Mouse (Mus musculus) spleen, adult 18-20 months (tissue): ENCODE results near the gene Tbk1.

Experiments
- DNase-seq, 2 experiments: peaks; one replicate each; pipeline ENCODE4 v3.0.0; 2022; ENCODE audit warnings: mixed read lengths in 2 of 2

The Tbk1 gene

DNA sequence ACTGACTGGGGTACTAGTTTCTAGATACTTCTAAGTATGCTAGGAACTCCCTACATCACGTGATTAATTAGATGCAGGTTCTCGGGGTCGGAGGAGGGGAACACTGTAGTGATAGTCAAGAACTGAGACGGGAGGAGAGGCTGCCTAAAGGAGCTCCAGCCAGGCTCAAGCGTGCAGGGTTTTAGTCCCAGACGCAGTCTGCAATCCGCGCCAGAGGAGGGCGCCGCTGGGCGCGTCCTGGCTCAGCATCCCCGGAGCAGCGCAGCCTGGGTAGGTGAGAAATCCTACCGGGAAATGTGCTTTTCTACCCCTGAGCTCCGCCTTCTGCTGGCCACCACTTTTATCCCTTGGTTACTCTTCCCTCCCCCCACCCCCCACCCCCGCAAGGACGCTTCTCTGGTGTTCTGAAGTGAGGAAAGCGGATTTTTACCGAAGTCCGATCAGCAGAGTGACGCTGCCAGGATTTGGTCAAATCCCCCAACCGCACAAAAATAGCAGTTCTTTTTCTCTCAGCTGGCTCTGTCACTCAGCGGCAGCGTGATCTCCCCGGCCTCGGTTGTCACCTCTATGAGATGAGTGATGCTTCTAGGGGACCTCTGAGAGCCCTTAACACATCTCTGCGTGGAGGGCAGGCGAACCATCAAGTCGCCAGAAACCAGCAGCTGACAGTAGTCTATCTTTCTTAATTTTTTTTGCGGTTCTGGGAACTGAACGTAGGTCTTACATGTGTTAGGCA is 53.3 kb downstream of the Tbk1 start:
- DNase-seq, result peak in 1 of 2 experiments; percentile 45

DNA sequence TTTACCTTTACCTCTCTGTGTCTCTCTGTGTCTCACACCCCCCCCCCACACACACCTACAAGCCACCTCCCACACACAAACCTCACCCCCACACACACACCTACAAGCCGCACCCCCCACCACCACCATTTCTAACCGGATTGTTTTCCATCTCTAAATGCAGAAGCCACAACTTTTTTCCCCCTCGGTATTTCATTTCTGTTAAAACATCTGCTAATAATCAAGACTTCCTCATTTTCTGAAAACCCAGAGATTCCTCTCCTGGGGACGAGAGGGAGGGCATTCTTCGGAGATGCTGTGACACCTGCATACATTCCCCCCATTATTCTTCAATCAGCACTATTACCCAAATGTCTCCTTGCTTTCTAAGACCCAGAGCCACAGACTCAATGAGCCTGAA is 55.0 kb downstream of the Tbk1 start:
- DNase-seq, result no peak

DNA sequence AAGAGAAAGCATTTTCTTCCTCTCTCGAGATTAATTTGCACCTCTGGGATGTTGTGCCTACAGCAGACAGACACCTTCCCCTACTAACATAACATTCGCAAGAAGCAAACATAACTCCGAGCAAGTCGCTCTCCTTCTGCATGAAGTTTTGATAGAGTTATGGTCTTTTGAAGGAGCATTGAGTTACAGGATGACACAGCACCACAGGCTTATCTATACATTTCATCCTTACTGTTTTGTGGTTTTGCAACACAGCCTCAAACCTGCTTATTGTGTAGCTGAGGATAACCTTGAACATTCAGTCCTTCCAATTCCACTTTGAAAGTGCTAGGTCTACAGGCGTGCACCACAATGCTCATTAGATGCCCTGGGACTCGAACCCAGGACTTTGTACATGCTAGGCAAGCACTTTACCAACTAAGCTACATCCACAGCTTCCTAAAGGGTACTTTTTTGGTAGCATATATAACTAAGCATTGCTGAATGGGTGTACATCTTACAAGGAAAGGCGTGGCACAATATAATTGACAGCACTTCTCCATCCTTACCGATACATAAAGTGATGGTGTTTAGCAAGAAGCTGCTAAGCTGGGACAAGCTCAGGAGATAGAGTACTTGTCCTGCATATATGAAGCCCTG is 56.1 kb downstream of the Tbk1 start:
- no peak for DNase-seq

DNA sequence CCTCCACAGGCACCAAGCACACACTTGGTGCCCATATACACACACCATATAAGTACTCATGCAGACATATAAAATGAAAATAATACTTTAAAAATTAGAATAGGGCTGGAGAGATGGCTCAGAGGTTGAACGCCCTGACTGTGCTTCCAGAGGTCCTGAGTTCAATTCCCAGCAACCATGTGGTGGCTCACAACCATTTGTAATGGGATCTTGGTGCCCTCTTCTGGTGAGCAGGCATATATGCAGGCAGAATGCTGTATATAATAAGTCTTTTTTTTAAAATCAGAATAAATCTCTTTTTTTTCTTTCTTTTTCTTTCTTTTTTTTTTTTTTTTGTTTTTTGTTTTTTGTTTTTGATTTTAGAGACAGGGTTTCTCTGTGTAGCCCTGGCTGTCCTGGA is 57.3 kb downstream of the Tbk1 start:
- DNase-seq, result no peak

DNA sequence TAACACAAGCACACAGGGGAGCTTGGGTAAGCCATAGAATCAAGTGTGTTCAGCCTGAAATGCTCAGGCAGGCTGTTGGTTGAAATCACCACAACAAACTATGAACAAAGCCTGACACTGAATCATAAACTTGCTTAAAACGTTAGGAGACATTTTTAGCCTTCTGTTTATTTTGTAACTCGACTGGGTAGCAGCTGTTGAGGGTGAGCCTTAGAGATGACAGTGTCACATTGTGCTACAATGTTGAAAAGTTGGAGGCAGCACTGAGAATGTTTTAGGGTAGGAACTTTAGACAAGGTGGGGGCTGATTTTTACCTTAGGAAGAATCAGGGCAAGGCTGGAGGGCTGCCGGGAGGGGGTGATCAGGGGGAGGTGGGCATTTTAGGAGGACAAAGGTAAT is 58.1 kb downstream of the Tbk1 start:
- no peak for DNase-seq

GRCm38 (mm10) chr10:121527114-121527513 is 59.5 kb downstream of the Tbk1 start:
- no peak for DNase-seq

DNA sequence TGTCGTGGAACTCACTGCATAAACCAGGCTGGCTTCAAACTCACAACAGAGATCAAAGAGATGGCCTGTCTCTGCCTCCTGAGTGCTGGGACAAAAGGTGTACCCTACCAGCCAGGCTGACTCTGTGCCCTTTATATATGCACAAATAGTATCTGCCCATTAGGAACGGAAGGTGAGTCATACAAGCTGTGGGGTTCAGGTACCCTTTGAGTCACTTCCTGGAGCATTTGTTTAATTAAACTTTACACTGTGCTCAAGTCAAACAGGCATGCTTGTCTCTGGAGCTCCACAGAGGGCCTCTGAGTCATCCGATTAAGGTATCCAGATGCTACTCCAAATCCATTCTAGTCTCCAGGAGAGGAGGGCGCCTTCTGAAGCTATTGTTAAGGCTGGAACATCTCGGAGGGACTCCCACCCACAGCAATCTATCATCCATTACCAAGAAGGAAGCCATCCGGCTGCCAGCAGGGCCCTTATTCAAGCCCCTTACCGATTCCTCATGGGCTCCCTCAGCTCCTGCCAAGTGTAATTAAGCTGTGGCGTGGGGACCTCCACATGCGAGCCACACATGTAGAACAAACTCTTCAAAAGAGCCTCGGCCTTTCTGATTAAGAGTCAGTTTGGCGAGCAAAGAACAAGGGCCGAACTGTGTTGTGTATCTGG is 65.5 kb downstream of the Tbk1 start:
- DNase-seq, result no peak

DNA sequence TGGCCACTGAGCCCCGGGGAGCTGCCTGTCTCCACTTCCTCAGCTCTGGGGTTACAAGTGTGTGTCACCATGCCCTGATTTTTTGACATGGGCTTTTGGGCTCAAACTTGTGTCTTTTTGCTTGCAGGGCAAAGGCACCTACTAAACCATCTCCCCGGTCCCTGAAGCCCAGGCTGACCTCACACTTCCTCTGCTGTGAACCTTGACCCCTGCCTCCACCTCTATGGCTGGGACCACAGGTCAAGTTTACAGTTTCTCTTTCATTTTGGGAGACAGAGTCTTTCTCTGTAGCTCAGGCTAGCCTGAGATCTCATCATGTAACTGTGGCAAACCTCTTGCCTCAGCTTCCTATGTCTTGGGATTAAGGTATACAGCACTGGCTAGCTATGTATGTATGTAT is 66.9 kb downstream of the Tbk1 start:
- DNase-seq, result no peak

GRCm38 (mm10) chr10:121516008-121516600 is 70.5 kb downstream of the Tbk1 start:
- DNase-seq, result peak; percentile 65 to 87

DNA sequence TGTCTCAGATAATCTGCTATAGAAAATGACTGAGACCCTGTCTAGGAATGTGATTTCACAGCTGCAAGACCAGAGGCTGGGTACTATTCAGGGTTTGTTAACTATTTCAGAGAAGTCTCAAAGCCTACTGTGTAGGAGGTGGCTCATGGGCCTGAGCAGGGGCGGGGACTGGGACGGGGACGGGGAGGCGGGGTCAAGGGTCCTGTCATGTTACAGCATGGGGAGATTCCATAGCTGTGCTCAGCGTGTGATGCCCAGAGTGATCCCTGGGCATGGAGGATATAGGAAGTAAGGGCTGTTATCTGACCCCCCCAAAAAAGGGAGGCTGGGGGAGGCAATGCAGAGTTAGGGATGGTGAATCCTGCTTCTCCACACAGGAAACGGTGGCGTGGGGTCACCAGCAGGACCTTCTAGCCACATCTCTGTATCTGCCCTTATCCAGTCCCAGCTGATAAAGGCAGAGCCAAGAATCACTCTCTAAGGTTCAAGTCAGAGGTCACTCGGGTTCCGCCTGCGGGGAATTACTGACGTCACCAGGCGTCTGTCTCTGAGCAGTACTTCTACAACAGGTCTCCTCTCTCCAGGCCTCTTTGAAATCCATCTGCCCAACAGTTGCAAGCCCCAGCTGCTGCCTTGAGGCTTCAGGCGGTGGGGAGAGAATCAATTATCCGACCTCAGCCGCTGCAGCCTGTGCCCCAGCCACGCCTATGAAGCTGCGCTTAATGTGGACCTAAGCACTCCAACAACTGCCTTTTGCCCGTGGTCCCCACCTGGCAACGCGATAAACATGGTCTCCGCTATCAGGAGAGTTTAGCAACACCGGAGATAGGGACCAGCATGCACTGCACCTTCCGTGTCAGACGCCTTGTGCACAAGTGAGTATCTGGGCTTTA is 76.6 kb downstream of the Tbk1 start:
- DNase-seq, result no peak

GRCm38 (mm10) chr10:121507755-121508544 is 78.6 kb downstream of the Tbk1 start:
- no peak for DNase-seq

DNA sequence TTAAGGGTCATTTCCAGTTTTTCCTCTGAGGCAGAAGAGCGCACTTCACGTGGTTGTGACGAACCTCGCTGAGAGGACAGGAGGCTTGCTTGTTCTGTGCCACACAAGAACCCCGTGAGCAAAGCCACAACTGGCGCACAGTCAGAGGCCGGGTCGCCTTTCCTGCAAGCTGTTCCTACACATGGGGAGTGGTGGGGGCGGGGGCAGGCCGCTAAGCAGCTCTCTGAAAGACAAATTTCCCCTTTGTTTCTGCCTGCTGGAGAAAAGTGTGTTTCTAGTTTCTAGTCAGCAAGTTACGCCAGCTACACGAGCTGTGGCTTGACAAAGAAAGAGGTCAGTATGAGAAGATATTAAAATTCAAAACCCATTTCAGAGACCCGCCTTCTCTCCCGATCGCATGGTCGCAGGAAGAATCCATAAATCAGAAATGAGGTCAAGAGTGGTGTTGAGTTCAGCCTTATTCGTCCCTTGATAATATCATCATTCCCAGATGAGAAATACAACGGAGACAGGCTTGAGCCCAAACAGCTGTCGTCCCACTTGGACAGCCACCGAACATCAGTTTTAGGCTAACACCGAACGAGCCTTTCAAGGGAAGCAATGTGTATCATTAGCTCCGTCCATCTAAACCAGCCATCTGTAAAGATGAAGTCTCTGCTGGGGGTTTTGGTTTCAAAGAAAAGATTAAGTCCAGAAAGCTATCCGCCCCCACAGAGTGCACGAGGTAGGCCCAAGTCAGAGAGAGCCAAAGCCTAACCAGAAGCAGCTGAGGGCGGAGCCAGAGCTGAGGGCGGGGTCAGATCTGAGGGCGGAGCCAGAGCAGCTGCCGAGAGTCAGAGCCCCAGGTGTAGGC is 79.6 kb downstream of the Tbk1 start:
- DNase-seq, result peak; percentile 87 to 95

DNA sequence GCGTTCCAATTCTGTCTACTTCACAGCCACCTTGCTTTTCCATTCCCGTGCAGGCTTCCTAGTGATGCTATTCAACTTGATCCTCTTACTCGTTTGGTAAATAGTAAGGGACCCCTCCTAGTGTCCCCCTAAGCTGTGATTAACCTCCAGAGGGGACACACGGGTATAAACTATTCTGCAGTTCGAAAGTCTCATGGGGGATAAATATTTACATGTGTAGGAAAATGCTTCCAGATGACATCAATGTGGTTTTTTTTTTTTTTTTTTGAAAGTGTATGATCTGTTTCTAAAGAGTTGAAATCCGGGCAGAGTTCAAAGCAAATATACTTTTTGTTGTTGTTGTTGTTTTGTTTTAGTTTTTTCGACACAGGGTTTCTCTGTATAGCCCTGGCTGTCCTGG is 80.7 kb downstream of the Tbk1 start:
- no peak for DNase-seq

DNA sequence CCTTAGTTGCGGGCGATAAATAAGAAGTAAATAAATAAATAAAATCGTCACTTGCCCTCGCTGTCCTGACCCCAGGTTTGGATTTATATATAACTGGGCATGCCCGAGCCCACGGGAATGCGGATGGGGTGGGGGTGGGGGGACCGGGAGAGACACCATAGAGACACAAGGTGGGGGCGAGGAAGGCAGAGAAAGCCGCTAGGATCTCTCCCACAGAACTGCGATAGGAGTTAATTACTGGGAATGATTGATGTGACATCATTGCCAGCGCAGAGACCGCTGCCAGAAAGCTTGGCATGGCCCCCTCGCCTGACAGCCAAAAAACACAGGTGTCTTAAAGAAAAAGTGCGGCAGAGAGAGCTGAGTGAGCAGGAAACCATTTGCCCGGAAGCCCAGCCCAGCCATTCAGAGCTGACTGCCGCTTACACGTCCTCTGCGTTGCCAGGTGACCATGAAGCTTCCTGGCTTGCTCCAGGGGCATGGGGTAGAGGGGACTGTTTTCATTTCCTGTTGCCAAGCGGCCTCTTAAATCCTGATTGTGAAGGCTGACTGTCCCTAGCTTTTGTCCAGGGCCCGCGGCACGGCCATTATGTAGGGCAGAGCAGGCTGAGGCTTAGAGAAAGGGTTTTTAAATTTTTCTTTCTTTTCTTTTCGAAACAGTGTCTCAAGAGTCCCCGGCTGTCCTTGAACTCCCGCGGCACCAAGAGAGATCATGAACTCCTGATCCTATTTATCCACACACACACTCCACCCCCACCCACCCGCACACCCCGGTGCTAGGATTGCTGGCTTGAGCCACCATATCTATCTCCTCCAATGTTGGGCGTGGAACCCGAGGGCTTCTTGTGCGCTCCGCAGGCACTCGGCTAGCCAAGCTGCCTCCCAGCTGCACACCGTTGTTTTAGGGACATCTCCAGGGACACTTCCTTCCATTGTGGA is 81.3 kb downstream of the Tbk1 start:
- DNase-seq, result peak; percentile 66 to 68

- peak; percentile 30 to 53 for DNase-seq
These were observed 85.4 kb downstream of the Tbk1 start for GRCm38 (mm10) chr10:121501160-121501559.

GRCm38 (mm10) chr10:121500034-121500433 is 86.6 kb downstream of the Tbk1 start:
- no peak for DNase-seq

DNA sequence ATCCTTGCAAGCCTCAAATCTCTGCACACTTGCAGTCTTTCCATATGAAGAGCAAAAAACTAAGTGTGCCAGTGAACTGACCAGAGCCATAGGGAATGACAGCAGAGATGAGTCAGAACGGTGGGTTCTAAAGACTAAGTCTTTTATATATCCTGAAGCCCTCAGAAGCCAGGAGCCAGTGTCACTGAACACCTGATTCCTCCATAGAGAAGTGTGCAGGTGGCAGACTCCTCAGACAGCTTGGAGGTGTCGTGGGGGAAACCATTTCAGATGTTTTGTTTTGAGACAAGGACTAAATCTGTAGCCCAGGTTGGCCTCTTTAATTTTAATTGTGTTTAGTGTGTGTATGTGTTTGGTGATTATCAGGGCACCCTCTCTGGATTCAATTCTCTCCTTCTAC is 87.5 kb downstream of the Tbk1 start:
- no peak for DNase-seq

DNA sequence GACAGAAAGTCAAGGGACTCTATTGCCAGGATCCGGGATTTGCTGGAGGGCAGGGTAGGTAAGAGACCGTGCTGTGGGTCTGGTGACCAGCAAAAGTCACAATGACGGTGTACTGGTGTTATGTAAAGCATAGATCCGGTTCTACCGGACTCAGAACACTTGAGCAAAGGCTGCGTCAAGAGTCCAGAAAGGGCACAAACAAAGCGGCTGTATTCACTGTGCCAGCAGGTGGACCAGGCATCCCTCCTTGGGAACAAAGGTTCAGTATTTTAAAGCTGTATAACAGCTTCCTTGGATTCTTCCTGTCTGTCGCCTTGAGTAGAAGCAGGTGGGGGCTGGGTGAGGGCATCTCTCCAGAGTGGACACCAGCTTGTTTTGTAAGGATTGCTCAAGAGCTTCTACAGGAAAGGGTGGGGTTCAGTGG is 88.1 kb downstream of the Tbk1 start:
- no peak for DNase-seq

DNA sequence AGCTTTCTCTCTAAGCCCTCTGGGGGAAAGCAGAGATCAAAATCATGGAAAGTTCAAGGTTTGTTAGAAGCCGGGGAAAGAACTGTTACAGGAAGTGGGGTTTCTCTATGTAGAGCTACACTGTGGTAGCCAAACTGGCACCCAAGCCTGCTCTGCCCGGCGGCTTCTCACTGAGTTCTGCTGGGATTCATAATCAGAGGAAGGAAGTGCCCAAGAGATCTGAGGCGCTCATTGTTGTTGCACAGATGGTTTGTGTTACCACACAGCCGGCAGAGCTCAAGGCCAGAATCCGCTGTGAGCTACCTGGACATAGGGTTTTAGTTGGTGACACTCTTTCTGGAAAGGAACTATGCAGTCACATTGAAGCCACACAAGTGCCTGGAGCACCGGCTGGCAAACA is 88.6 kb downstream of the Tbk1 start:
- no peak for DNase-seq

GRCm38 (mm10) chr10:121496616-121497015 is 90.0 kb downstream of the Tbk1 start:
- no peak for DNase-seq
